Mouse (Mus musculus) megakaryocyte-erythroid progenitor cell, adult 5-6 weeks (primary cell): ENCODE measurements around the gene Chst7. TPM values are rescaled to one million over a fixed set of nuclear protein-coding genes. Genes with fewer than 3 reads are reported as not detected.

ENCODE experiments used
- ATAC-seq: replicated peaks from 2 replicates; pipeline ENCODE4 v1.8.0; 2016; ENCODE audit warnings: mild to moderate bottlenecking, inconsistent platforms; ENCODE audit not compliant: severe bottlenecking, poor library complexity, low FRiP score, low TSS enrichment
- total RNA-seq, 2 experiments: library from RNA; stranded (forward) in 1 of 2; stranded (reverse) in 1 of 2; fragments of 200-1000, 215-1000 nt in 1 of 2; fragments of >200 nt in 1 of 2; fragmentation: Nextera tagmentation in 1 of 2; gene quantifications; 2 replicates each; pipeline ENCODE4 v1.2.3; 2014 to 2017

Chst7 gene
- total RNA-seq (2014; fragmentation: Nextera tagmentation) (not detected in 2 replicates), total RNA-seq (2017) (not detected in 2 replicates)

DNA sequence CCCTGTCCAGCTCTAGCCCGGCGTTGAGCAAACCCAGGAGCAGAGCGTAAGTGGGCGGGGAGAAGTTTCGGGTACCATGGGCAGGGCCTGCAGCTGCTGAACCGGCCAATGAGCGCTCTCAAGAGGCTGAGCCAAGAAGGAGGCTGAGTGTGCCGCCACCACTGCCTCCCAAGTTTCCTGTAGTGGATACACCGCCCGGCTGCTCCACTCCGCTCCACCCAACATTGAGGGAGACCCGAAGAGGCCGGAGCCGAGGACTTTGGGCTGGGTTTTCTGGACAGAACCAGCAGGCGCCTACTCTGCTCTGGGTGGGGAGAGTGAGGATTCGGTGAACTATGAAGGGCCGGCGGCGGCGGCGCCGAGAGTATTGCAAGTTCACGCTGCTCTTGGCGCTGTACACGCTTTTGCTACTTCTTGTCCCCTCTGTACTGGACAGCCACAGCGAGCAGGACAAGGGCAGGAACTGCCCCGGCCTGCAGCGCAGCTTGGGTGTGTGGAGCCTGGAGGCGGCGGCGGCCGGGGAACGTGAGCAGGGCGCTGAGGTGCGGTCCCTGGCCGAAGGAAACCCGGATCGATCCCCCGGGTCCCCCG lies at the start of gene Chst7:
Chst7 (plus strand) TSS at position 180 of the 591 bp plus-strand sequence.
- ATAC-seq: peak; percentile 67

DNA sequence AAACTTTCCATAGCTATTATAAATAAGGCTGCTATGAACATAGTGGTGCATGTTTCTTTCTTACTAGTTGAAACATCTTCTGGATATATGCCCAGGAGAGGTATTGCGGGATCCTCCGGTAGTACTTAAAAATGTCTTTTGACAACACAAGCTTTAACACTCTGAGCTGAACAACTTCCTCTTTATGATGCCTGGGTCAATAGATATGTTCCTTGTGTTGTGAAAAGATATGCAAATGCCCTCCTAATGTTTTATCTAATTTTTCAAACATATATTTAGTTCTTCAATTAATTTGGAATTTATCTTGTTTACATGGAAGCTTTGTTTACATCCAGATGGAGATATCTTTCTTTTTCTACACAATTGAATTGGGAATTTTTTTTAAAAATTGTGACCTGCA lies 47.1 kb upstream of the Chst7 start:
- ATAC-seq: no peak

DNA sequence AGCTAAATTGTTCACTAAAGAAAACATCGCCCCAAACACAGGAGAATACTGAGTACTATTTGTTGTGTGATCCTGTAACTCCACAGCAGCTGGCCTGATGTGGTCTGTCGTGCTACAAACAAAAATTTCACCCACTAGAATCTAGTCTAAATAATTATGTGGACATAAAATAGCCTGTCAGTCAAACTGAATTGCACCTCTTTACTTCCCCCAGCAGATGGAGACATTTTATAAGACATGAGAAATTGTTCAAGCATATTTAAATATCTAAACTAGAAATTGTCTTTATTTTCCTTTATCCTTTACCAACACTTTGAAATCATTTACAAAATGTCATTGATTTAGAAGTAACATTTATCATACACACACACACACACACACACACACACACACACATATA lies 38.4 kb upstream of the Chst7 start:
- no peak for ATAC-seq

DNA sequence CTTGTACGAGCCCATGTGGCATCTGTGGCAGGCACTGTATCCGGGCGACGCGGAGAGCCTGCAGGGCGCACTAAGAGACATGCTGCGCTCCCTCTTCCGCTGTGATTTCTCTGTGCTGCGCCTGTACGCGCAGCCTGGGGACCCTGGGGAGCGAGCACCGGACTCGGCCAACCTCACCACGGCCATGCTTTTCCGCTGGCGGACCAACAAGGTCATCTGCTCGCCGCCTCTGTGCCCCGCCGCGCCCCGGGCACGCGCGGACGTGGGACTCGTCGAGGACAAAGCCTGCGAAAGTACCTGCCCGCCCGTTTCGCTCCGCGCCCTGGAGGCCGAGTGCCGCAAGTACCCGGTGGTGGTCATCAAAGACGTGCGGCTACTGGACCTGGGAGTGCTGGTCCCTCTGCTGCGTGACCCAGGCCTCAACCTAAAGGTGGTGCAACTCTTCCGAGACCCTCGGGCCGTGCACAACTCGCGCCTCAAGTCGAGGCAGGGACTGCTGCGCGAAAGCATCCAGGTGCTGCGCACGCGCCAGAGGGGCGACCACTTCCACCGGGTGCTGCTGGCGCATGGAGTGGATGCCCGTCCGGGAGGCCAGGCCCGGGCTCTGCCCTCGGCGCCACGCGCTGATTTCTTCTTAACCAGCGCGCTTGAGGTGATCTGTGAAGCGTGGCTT lies 872 bp downstream of the Chst7 start:
- no peak for ATAC-seq

DNA sequence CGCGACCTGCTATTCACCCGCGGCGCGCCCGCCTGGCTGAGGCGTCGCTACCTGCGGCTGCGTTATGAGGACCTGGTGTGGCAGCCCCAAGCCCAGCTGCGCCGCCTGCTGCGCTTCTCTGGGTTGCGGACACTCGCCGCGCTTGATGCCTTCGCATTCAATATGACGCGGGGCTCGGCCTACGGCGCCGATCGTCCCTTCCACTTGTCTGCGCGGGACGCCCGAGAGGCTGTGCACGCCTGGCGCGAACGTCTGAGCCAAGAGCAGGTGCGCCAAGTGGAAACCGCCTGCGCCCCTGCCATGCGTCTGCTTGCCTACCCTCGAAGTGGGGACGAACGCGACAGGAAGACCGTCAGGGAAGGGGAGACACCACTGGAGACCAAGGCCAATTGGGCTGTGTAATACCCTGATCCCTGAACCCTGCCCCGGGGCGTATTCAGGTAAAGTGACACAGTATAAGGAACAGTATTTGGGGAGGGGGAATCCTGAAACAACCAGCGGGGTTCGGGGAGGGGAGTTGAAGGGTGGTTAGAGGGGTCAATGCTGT lies 1.5 kb downstream of the Chst7 start:
- no peak for ATAC-seq

DNA sequence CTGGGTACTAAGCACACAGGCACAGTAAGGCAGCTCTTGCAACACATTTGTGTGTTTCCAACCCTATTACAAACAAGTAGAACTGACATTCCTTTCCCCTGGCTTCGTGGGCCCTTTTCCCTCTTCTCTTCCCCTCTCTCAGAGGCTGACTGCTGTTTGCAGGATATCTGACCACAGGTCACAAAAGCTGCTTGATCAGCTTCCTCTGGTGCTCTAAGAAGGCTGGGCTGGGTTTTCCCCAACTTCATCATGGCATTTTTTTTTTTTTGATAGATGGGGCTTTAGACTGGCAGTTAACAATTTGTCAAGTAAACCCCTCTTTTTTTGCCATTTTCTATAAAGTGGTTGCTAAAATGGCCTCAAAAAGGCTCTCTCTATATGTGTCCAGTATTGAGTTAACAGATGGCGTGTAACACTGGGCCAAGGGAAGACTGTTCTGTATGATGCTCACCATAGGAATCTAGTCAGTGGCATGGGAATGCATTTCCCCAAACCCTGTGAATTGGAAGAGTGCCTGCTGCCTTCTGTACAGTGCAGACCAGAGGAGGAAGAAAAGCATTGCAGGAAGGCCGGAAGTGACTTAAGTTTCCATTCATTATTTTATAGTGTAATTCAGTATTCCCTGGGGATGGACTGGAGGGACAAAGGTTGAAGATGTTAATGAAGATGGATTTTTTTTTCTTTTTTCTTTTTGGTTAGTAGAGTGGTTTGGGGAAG lies 2.6 kb downstream of the Chst7 start:
- ATAC-seq: no peak

DNA sequence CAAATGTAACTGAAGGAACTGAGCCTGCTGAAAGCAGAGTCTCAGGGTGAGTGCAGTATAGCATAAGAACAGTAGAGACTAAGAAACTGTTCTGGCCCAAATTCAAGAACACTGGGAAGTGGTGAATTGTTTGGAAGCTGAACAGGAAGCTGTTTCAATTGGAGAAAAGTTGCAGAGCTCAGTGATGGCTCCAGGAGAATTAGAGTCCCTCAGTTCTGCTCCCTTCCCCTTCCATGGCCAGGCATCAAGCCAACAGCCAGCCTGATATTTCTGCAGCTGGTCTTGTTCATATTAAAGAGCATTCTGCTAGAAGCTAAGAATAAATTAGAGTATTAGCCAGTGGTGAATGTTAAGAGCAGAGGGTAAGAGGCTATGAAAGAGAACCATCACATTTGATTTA lies 7.3 kb downstream of the Chst7 start:
- ATAC-seq: no peak

DNA sequence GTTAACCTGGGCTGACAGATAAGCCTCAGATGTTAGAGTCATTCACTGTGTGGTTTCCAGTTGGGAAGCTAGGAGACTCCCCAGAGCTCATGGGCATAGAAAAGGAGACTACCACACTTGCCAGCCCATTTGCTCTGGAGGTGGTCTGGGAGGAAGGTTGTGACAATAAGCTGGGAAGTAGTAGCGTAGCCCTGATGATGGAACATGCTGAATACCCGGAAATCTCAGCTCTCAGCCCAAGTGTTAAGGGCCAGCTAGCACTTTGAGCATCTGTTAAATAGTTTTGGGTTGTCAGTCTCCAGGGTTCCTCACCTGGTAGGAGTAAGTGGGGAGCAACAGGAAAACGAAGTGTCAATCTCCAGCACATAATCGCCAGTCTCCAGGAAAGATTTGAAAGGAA lies 10.8 kb downstream of the Chst7 start:
- no peak for ATAC-seq

DNA sequence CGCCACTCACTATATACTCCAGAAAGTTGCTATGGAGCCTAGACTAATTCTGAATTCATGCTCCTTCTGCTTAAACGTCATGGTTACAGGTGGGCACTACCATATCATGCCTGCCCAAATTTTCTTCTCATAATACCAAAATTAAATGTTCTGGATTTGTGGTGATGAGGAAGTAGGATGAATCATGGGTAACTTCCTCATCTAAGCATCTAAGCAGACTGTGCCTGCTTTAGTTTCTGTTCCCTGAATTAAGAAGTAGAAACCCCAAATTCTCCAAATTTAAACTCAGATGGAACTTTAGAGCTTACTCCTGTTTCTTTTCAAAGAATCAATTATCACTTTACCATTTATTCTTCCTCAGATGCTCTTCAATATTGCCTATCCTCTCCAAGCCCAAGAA lies 58.4 kb downstream of the Chst7 start:
- no peak for ATAC-seq

DNA sequence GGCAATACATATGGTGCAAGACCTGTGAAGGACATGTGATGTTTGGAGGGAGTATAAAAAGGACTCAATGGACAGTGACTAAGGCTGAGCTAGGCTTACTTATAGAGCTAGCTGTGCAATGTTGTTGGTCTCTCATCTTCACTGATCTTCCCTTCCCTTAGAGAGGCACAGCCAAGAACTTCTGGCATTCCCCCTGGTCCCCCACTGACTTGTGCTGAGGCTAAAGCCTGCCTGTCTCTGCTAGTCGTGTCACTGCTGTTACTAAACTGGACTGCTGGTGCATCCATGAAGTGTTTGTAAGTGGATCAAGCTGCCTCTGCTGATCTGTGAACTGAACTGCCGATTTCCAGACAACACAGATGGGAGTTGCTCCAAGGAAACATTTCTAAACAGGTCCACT lies 66.1 kb downstream of the Chst7 start:
- no peak for ATAC-seq

DNA sequence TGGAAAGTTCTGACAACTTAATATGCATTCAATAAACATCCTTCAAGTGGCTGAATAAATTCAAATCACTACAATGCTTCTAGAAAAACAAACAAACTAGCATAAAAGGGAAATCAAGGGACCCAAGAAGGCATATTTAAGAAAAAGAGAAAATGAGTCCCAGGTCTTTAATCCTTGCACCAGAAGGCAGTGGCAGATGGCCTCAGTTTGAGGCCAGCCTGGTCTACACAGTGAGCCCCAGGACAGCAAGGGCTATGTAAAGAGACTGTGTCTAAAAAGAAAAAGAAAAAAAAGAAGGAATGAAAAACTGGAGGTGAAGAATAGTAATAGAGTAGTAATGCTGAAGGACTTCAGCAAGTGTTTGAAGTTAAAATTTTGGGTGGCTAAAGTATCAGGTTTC lies 69.6 kb downstream of the Chst7 start:
- no peak for ATAC-seq

DNA sequence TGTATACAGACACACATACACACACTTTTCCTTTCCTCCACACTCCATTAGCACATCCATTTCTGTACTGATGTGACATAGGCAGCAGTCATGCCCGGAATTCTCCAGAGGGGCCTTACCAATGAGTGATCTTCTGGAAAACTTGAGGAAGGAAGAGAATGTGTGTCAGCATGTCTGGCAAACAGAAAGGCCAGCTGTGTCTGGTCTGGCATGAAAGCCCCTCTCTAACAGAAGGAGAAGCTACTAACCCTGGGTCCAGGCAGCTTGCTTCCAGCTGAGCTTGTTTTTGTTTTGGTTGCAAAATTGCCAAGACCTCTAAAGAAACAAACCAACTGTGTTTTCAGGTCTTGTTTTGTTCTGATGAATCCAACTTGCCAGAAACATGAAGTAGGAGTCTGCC lies 70.1 kb downstream of the Chst7 start:
- no peak for ATAC-seq

Other genes starting within 250 kb of the Chst7 start
- gene Slc9a7, start 232.2 kb downstream of the Chst7 start, total RNA-seq (2014; fragmentation: Nextera tagmentation): 0.50 and 0.99 TPM in 2 replicates
- gene Slc9a7, start 232.2 kb downstream of the Chst7 start, total RNA-seq (2017): 2.3 and 2.4 TPM in 2 replicates